Mouse (Mus musculus) liver, adult 2 months (tissue): ENCODE data around the gene Klk1b24. TPM values are rescaled to one million over a fixed set of nuclear protein-coding genes. Genes with fewer than 3 reads are reported as not detected.
"Not testable (repeated sequence)": the region's sequence is repeated elsewhere in the genome, so short reads cannot be mapped to it uniquely, and the experiment has no call there.

Experiments used
- DNase-seq: peaks from one replicate; pipeline ENCODE4 v3.0.0-alpha.2; 2011; ENCODE audit warnings: low read depth, low spot score; ENCODE audit errors: extremely low read depth
- H3K27ac ChIP-seq: fragments of 200-500 bp; replicated peaks from 2 replicates; pipeline ENCODE4 v1.5.1; 2012; ENCODE audit warnings: low read depth, mild to moderate bottlenecking, control low read depth, inconsistent platforms, low read length; ENCODE audit not compliant: insufficient read depth
- H3K27me3 ChIP-seq: fragments of 200-500 bp; 2 replicates; pipeline ENCODE4 v1.6.1; 2012; ENCODE audit warnings: mild to moderate bottlenecking, moderate library complexity, low read length, inconsistent platforms; ENCODE audit not compliant: control insufficient read depth, insufficient read depth
- H3K36me3 ChIP-seq: fragments of 200-500 bp; 2 replicates; pipeline ENCODE4 v1.6.1; 2012; ENCODE audit warnings: low read length, inconsistent platforms; ENCODE audit not compliant: control insufficient read depth, insufficient read depth
- H3K4me1 ChIP-seq: fragments of 200-500 bp; 2 replicates; pipeline ENCODE4 v1.6.1; 2011; ENCODE audit warnings: low read length; ENCODE audit not compliant: control insufficient read depth, insufficient read depth
- H3K4me3 ChIP-seq: fragments of 200-500 bp; 2 replicates; pipeline ENCODE4 v1.5.1; 2011; ENCODE audit warnings: low read depth, mild to moderate bottlenecking, control low read depth, low read length, moderate library complexity; ENCODE audit not compliant: insufficient read depth
- H3K79me2 ChIP-seq: fragments of 200-500 bp; 2 replicates; pipeline ENCODE4 v1.6.1; 2012; ENCODE audit warnings: inconsistent platforms, mild to moderate bottlenecking, low read length, moderate library complexity; ENCODE audit not compliant: control insufficient read depth, insufficient read depth
- H3K9ac ChIP-seq: fragments of 200-500 bp; 2 replicates; pipeline ENCODE4 v1.6.1; 2012; ENCODE audit warnings: low read depth, mild to moderate bottlenecking, control low read depth, inconsistent platforms, low read length
- CTCF ChIP-seq: fragments of 200-500 bp; IDR thresholded peaks from 2 replicates; pipeline ENCODE4 v1.5.1; 2011; ENCODE audit warnings: low read depth, low read length, control low read depth
- POLR2A ChIP-seq: fragments of 200-500 bp; IDR thresholded peaks from 2 replicates; pipeline ENCODE4 v1.6.1; 2011; ENCODE audit warnings: low read length, control low read depth; ENCODE audit not compliant: insufficient read depth; ENCODE audit errors: extremely low read depth
- WGBS: fragments of 180-500 bp; shearing (Covaris S2); methylation state at CpG from one replicate; pipeline ENCODE4 v1.1.7; 2018; 5-methylcytosine and 5-hydroxymethylcytosine counted together
- polyA plus RNA-seq: library from polyadenylated mRNA; depleted of rRNA; stranded (reverse); fragments of >200 nt; gene quantifications from 2 replicates; pipeline ENCODE4 v1.2.3, GENCODE M21; 2012
- total RNA-seq: library from RNA; depleted of rRNA; stranded (reverse); fragments of >200 nt; gene quantifications from 2 replicates; pipeline ENCODE4 v1.2.3, GENCODE M21; 2014

The Klk1b24 gene
- total and polyA plus RNA-seq, 2 experiments = not detected

DNA sequence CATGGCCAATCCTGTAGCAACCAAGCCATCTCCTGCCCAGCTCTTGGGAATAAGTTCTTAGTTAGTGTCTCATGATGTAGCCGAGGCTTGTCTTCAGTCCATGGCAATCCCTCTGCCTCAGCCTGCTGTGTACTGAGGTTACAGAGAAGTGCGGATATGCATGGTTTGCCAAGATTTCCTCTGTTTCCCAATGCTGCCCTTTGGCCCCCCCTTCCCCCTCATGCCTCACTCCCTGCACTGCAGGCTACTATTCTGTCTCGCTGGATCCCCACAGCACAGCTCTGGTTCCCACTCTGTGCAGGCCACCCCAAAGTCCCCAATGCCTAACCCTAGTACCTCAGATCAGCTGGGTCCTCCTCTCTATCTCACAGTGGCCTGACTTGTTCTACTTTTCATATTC is 20.3 kb downstream of the Klk1b24 start:
- no peak for TF ChIP-seq POLR2A
- no peak for TF ChIP-seq CTCF
- Histone ChIP-seq H3K27ac (peak overlapping the region; percentile 55), H3K9ac (no peak overlapping the region), H3K79me2 (no peaks in the 10 kb centered on the region), H3K4me1 (peaks cover 15% of the 10 kb centered on the region), H3K4me3 (no peak overlapping the region), H3K36me3 (no peaks in the 10 kb centered on the region), H3K27me3 (no peaks in the 10 kb centered on the region)
- DNase-seq = peak; percentile 73
- WGBS = 18% methylated on average over 3 of the region's 3 CpGs

DNA sequence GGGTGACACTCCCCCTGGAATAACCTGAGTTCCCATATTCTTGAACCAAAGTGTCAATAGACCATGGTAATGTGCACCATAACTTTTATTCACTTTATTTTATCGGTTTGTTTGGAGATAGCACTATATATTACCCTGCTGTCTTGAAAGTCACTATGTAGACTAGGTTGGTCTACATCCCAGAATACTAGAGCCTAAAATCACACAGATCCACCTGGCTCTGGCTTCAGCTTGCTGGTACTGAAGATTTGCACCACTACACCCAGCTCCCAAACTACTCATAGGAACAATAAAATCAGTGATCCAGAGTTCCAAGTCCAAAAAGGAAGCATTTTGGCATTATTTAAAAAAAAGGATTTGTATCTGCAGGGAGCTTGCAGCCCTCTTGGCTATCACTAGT is 27.6 kb downstream of the Klk1b24 start, which contains the start of gene Klk1b5:
Gene Klk1b5 (plus strand): TSS at position 301 of the 400 bp plus-strand sequence.
- WGBS = 88% methylated on average over 1 of the region's 1 CpGs
- TF ChIP-seq POLR2A (no peak), CTCF (no peak)
- no peaks in the 10 kb centered on the region for H3K4me1 ChIP-seq
- H3K27ac ChIP-seq = no peak within 1 kb of the TSS
- no peak within 1 kb of the TSS for H3K4me3 ChIP-seq
- H3K9ac ChIP-seq = no peak within 1 kb of the TSS
- H3K27me3 ChIP-seq = no peaks in the 10 kb centered on the region
- no peak for DNase-seq
- H3K79me2 ChIP-seq = no peaks in the 10 kb centered on the region
- H3K36me3 ChIP-seq = no peaks in the 10 kb centered on the region

DNA sequence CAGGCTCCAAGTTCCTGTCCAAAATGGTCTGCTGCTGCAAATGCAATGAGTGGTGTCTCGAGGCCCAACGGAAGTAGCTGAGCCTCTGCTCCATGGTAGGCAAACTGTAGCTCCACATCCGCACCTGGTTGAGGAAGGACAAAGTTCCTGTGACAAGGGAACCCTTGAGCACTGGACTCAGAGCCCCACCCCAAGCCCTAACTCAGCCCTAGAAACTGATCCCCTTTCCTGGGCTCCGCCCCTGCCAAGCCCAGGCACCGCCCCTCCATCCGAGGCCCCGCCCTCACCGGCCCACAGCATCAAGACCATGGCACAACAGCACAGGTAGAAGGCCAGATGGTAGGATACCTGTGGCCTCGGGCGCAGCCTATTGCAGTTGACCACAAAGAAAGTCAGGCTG is 33.6 kb downstream of the Klk1b24 start:
- 84% methylated on average over 9 of the region's 10 CpGs for WGBS
- not testable (repeated sequence) for H3K79me2 ChIP-seq, H3K4me1 ChIP-seq, H3K36me3 ChIP-seq, H3K27ac ChIP-seq, H3K9ac ChIP-seq, H3K27me3 ChIP-seq, DNase-seq, H3K4me3 ChIP-seq

DNA sequence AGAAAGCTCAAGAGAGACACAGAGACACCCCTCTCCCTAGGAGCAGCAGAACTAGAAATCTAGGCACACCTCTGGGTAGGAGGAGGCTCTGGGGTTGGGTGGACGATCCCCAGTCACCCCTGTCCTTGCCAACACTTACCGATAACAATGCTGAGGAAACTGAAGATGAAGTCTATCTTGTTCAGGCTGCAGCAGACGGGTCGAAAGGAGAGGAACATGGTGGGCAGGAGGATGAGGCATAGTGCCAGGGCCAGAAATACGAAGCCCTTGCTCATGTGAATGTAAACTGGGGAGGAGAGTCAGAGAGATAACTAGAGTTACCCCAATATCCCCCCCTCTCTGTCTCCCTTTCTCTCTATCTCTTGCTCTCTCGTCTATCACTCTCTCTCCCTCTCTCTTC is 34.3 kb downstream of the Klk1b24 start:
- not testable (repeated sequence) for H3K27ac ChIP-seq, DNase-seq, H3K4me3 ChIP-seq, H3K36me3 ChIP-seq, H3K4me1 ChIP-seq, H3K27me3 ChIP-seq, H3K79me2 ChIP-seq, H3K9ac ChIP-seq
- 75% methylated on average over 6 of the region's 6 CpGs for WGBS

DNA sequence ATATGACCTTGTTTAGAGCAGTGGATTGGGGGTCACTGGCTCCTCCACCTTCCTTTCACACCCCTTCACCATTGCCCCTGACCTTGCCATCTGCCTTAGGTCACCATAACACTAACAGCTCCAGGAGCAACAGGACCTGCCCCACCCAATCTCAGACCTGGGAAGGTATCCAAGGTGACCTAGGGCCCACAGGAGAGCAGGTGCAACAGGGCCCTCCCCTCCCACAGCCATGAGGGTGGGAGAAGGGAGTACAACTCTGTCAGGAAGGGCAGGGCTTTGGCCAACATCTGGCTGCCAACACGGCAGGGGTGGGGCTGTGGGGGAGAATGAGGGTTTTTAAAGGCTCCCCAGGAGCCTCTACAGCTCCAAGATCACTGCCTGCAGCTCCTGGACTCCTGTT is 37.0 kb downstream of the Klk1b24 start, which contains the start of gene Klk1:
Gene Klk1 (plus strand): TSS at position 285 of the 400 bp plus-strand sequence.
- Histone ChIP-seq H3K27me3 (no peaks in the 10 kb centered on the region), H3K27ac (no peak within 1 kb of the TSS), H3K4me1 (no peaks in the 10 kb centered on the region), H3K9ac (no peak within 1 kb of the TSS), H3K4me3 (no peak within 1 kb of the TSS), H3K79me2 (no peaks in the 10 kb centered on the region), H3K36me3 (no peaks in the 10 kb centered on the region)
- 50% methylated on average over 1 of the region's 1 CpGs for WGBS
- TF ChIP-seq POLR2A (no peak), CTCF (no peak)
- no peak for DNase-seq

DNA sequence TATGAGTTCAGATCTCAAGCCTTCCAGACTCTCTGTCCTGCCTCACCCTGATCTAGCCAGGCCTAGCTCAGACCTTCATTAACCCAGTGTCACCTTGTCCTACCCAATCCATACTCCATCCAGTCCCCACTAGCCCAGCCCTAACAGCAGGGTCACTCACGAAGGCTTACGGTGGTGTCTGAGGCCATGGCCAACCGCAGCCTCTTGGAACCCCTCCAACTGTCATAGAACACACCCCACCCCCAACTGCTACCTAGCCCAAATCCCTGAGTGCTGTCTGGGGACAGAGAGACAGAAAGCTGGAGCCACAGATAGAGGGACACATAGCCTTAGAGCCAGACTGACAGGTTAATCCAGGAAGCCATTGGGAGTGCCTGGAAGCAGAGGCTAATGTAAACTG is 47.9 kb downstream of the Klk1b24 start, which contains the start of gene Gm36864:
Gene Gm36864 (plus strand): TSS at position 269 of the 400 bp plus-strand sequence.
- TF ChIP-seq POLR2A = no peak
- no peak for TF ChIP-seq CTCF
- Histone ChIP-seq H3K27me3 (no peaks in the 10 kb centered on the region), H3K9ac (no peak within 1 kb of the TSS), H3K36me3 (no peaks in the 10 kb centered on the region), H3K4me3 (no peak within 1 kb of the TSS), H3K79me2 (no peaks in the 10 kb centered on the region), H3K27ac (no peak within 1 kb of the TSS), H3K4me1 (peaks cover 1% of the 10 kb centered on the region; the same call in 1 of the 2 replicates)
- DNase-seq = no peak
- WGBS = 58% methylated on average over 3 of the region's 3 CpGs
